Mouse (Mus musculus) c-Kit-positive CD71-negative TER-119-negative erythroid progenitor cells, embryonic 14.5 days (primary cell): Measurements from ENCODE around the gene Tgfbr3.

ENCODE experiments used
- DNase-seq: peaks from one replicate; pipeline ENCODE4 v3.0.0-alpha.2; 2013; ENCODE audit warnings: low read depth

The Tgfbr3 gene

GRCm38 (mm10) chr5:107289234-107289764, at the start of gene Tgfbr3:
Tgfbr3 (minus strand) TSS chr5:107289629.
- peak; percentile 65 for DNase-seq

DNA sequence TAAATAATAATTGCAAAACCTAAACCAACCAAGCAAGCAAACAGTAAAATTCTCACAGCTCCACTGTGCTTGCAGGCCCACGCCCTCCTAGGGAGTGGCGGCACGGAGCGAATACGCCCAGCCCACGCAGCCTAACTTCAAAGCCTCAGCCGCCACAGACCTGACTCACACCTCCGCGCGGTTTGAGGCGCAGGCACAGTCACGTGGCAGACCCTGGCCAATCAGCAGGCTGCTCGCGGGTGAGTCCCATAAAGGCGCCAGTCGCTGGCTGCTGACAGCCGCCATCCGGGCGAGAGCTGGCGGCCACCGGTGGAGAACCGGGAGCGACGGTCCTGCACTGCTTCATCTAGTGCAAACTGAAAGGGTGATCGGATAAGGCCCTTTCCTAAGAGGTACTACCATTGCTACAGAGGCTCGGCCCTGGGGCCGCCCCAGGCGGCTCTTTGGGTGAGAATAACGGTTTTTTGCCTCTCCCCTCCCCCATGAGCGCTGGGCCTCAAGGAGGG, 41.5 kb upstream of the Tgfbr3 start, which contains the start of gene Brdt:
TSS of gene Brdt (plus strand) at position 244 of the 506 bp plus-strand sequence.
- no peak for DNase-seq

GRCm38 (mm10) chr5:107320703-107321102, 31.3 kb upstream of the Tgfbr3 start:
- no peak for DNase-seq

GRCm38 (mm10) chr5:107317141-107317540, 27.7 kb upstream of the Tgfbr3 start:
- no peak for DNase-seq

GRCm38 (mm10) chr5:107307432-107307831, 18.0 kb upstream of the Tgfbr3 start:
- no peak for DNase-seq

- DNase-seq, result no peak
These were observed 14.8 kb upstream of the Tgfbr3 start for GRCm38 (mm10) chr5:107304117-107304825.

GRCm38 (mm10) chr5:107303350-107303861, 14.0 kb upstream of the Tgfbr3 start:
- no peak for DNase-seq

GRCm38 (mm10) chr5:107298854-107299253, 9.4 kb upstream of the Tgfbr3 start:
- no peak for DNase-seq

- DNase-seq, result no peak
These were observed 7.3 kb upstream of the Tgfbr3 start for GRCm38 (mm10) chr5:107296512-107297322.

GRCm38 (mm10) chr5:107295817-107296511, 6.5 kb upstream of the Tgfbr3 start:
- no peak for DNase-seq

DNA sequence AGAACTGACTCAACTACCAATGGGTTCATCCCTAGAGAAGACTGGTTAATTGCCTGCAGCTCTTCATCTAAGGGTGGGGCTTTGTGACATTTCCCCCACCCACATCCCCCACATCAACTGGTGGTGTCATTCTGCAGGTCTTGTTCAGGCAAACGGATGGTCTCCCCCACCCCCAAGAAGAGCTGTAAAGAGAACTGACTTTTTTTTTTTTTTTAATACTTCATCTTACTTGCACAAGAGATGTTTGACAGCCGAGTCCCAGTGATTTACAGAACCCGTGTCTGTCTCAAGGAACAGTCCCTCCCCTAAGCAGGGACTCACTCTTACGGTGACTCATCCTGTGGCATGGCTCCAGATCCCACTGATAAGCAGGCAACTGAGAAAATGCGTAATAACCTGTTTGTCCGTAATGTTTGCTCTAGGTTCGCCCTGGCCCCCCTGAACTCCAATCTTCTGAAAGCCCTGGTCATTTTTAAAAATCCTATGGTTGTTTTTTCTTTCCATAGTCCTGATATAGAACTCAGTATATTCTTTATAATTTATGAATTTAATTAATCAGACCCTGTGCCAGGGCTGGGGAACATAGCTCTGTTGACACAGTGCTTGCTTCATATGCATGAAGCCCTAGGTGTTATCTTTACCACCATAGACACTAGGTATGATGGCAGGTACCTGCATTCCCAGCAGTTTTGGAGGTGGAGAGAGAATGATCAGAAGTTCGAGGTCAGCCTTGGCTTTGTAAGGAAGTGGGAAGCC, 5.8 kb upstream of the Tgfbr3 start:
- DNase-seq, result peak; percentile 58

GRCm38 (mm10) chr5:107294041-107294440, 4.6 kb upstream of the Tgfbr3 start:
- no peak for DNase-seq

- no peak for DNase-seq
These were observed 557 bp upstream of the Tgfbr3 start for GRCm38 (mm10) chr5:107289986-107290385.

DNA sequence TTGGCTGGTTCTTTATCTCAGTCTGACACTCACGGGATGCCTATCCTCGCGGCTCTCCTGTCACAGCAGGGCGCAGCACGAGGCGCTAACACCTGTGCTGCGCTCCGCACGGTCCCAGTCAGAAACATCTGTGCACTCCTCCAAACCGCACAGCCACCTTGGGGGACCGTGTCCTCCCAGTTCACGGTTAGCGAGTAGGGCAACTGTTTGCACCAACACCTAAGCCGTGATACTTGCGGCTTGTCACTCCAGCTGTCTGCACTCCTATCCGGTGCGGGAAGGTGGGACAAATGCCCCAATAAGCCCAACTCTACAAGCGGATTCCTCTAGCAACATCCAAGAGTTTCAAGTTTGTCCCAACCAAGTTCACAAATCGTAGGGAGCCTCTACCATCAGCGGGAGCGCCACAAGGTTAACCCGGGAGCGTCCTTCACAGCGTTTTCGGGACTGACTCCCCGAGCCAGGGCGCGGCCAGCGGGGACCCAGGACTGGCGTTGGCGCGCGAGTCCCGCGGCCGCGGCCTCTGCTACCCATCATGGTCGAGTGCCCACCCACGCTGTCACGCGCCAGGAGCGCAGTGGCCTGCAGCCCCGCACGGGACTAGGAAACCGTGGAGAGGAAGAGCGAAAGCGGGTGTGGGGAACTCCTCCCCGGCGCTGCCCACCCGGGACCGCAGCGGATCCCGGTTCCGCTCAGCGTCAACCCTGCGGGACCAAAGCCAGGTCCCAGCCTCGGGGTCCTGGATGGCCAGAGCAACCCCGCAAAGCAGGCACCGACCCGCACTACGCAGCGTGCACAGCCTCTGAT, 799 bp downstream of the Tgfbr3 start:
- no peak for DNase-seq

GRCm38 (mm10) chr5:107287908-107288267, 1.5 kb downstream of the Tgfbr3 start:
- no peak for DNase-seq

DNA sequence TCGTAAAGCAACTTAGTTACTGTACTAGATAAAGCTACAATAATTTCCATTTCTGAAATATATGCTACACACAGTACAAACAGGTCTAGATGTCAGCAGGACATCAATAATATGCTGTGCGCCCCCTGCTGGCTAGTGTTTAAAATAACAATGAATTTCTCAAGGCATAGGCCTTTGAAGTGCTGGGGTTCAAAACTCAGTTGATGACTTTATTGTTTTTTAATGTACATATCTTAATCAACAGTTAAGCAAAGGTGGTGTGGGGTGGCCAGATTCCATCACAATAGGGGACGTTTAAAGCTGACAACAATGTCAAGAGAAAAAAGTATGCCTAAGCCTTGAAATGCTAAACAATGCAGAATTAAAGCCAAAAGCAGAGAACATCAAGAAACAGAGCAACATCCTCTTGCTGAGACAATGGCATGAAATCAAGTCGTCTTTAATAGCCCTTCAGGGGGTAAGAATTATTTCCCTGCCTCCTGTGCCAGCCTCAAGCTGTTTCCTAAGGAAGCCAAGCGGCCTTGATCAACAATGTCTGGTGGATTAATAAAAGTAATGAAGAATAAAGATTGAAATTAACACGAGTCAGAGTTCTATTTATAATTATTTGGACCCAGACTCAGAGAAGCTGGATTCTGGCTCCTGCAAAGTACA, 2.0 kb downstream of the Tgfbr3 start:
- peak; percentile 75 for DNase-seq

GRCm38 (mm10) chr5:107285563-107285962, 3.9 kb downstream of the Tgfbr3 start:
- DNase-seq, result no peak

DNA sequence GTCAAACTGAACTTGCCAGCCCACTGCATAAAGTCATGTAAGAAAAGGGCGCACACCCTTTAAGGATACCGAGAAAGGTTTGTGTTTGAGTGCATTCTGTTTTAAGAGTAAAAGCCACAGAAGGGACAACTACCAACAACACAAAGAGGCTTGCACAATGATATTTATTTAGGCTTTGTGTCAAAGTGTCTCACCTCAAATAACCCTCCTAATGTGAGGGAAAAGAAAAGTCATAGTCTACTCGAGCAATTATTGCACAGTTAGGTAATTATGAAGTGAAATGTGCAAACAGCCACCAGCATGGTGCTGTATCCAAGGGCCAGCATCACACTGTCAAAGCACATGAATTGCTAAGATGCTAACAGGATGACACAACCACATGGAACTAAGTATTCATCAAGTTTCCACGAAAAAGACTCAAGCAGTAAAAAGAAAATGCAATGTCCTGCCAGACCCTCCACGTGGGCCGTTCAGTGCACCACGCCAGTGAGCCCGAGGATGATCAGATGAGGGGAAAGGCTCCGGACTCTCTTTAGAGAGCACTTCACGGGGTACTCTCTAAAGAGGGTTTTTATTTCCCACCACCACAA, 5.4 kb downstream of the Tgfbr3 start:
- no peak for DNase-seq

- no peak for DNase-seq
These were observed 6.7 kb downstream of the Tgfbr3 start for GRCm38 (mm10) chr5:107282561-107283307.
